Mouse (Mus musculus): ENCODE data around the gene Srgap1.

Srgap1 gene

DNA sequence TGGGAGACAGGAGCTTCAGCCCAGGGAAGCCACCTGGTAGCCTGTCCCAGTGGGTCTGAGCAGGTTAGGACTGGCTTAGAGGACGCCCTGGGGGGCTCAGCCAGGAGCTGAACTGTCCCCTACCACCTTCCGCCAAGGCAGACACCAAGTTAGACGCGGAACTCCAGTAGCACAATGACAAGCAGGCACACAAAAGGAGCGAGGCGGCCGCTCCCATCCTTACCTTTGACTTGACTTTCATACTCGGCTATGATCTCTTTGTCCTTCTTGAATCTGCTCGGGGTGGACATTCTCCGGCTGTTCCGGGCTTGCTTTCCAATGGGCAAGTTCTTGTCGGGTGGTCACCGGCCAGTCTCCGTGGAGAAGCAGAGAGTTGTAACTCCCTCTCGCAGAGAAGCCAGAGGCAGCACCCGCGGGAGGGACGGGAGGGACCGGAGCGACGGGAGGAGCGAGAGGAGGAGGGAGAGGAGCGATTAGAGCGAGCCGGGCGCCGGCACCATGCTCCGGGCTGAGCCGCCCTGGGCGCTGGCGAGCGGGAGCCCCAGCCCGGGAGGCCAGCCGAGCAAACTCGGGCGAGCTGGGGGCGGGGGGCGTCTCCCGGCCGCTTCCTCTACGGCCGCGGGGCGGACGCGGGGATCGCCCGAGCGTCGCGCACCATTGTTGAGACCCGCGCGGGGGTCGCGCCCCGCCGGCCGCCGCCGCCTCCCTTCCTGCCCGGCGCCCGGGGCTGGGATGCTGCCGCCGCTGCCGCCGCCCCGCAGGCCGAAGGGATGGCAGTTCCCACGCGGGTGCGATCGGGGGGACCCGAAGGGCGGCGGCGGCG is at the start of gene Srgap1:
Gene Srgap1, minus strand, starts transcription at position 412 of the 823 bp plus-strand sequence.
- peak; percentile 28 for DNase-seq (ENCODE audit: low spot score)

DNA sequence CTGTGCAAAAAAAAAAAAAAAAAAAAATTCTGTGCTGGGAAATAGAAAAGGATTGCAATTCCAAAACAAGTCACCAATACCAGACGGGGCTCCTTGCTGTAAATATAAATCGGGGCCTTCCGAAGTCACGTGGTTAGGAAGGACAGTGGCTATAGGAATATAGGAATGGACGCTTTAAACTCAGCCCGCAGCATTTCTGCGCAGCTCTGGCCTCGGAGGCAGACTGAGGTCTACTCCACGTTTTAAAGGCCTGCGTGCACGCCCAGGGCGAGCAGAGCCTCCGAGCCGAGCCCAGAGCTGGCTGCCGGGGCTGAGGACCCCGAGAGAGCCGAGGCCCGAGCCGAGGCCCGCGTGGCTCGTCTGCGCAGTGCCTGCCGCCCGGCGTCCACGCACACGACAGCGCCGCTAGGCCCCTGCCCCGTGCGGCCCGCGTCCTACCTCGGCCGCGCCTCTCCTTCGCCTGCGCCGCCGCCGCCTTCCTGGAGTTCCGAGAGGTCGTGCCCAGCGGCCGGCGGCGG is 49.4 kb upstream of the Srgap1 start:
- peak; percentile 80 for DNase-seq (ENCODE audit: low spot score)

DNA sequence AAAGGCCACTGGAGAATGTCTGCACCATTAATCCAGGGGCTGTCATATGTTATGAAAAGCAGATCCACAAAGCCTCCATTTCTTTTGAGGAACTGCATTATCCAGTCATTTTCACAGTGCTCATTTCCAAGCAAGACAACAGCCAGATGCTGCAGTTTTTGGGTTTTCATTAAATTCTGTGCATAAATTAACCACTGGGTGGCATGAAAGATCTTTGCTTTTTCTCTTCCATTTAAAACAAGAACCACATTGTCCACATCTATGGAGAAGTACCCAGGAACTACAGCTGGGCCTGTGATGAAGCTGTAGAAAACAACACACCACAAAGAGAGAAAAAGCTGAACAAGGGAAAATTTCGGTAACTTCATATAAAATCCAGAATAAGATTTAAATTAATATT is 43.4 kb upstream of the Srgap1 start:
- DNase-seq (ENCODE audit: low spot score): peak; percentile 57

DNA sequence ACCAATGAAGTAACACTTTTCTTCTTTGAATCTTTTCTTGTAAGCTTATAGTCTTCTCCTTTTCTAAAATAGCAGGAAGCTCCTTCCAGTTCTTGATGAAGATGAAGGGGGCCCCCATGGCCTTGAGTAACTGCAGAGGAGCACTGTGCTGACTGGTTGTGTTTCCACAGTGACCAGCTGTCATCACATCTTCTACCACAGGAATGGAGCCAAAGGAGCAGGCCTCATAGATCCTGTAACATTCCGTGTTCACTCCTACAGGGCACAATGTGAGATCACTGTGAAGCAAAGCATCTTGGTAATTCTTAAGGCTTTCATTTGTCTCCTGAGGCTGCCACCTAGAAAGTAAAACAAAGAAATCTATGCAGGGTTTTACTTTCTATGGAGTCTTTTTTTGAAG is 34.2 kb upstream of the Srgap1 start:
- DNase-seq (ENCODE audit: low spot score): no peak

DNA sequence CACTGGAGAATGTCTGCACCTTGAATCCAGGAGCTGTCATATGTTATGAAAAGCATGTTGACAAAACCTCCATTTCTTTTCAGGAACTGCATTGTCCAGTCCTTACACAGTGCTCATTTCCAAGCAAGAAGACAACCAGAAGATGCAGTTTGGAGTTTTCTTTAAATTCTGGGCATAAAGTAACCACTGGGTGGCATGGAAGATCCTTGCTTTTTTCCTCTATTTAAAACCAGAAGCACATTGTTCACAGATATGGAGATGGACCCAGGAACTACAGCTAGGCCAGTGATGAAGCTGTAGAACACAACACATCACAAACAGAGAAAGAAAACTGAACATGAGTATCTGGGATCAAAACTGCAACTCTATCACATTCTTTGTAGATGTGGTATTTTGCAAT is 22.0 kb upstream of the Srgap1 start:
- DNase-seq (ENCODE audit: low spot score): no peak

DNA sequence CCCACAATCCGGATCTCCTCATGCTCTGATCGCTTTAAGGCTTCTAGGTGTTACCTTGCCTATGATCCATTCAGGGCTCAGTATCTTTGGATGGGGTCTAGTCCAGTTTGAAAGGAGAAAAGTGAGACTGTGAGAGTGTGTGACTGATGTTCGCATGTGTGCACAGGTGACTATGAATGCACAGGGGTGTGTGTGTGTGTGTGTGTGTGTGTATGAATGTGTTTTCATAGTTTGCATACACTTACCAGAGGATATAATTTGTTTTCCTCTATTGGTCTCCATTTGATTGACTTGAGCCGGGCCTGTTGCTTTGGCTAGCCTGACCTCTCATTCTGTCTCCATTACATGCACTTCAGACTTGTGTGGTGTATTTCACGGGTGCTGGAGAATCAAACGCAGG is 8.7 kb upstream of the Srgap1 start:
- no peak for DNase-seq (ENCODE audit: low spot score)

DNA sequence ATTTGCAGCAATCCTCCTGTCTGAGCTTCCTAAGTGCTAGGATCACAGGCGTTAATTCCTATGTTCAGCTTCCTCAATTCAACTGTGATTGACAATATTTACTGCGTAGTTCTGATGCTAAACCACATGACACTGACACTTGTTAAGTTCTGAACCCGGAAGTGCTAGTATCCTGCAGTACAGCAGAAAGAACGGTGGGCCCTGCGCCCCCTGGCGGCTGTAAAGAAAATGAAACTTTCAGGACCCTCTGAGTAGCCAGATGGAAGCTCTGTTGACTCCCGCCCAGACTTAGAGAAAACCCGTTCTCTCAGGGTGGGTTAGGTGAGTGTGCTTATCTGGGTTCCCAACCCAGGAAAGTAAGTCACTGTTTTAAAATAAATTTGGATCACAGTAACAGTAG is 7.4 kb upstream of the Srgap1 start:
- peak; percentile 40 for DNase-seq (ENCODE audit: low spot score)

DNA sequence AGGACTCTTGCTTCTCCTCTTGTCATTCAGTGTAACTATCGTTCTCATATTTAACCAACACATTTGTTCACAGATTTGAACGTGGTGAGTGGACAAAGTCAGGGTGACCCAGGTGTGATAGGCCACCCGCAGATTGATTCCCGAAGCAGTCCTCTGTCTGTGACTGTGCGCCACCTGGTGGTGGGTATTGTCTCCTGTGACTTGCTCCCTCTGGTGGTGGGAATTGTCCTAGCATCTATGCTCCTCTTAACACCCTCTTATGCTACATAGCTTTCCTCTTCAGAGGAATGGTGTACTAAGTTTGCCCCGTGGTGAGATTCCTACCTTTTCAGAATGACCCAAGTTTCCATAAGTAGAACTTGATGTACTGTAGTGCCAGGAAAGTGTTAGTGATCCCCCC is 4.7 kb upstream of the Srgap1 start:
- DNase-seq (ENCODE audit: low spot score): peak; percentile 87

DNA sequence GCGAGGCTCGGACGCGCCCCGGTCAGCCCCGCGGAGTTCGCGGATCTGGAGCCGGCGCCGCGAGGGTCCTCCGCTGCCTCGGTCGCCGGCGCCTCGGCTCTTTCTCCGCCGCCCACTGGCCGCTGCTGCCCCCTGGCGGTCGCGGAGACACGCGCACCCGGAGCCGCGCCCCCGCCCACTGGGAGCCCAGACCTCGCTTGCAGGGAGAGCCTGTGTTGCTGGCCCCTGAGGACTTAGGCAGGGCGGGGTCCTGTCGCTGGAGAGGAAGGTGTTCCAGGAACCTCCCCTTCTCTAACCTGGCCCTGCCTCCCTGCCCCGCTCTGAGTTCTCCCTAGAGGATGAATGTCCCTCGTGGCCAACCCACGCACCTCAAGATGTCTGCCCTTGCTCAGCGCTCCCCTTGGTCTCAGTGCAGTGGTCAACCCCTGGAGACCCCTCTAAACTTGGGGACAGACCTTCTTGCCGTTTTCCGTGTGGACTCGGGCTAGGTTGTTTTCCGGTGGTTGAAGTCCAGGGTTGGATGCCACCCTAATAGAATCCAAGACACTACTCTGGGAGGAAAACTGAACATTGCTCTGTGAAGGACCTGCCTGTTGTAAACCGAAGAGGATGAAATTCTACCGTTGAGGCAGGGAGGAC is 731 bp upstream of the Srgap1 start:
- DNase-seq (ENCODE audit: low spot score): peak; percentile 54

DNA sequence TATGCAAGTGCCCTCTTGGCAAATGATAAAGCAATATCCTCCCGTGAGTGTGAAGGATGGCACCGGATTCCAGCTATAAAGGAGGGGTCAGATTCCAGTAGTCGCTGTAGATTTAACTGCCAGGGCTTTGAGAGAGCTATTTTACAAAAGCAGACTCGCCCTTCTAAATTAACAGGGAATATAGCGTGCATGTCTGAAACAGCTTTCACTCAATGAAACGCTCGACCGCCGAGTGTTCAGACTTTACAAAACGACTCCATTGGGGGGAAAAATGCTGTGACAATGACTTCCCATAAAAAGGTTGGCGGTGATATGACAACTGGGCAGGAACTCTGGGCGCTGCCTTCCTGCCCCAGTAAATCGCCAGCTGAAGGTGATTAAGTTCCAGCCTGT is 608 bp downstream of the Srgap1 start:
- no peak for DNase-seq (ENCODE audit: low spot score)

DNA sequence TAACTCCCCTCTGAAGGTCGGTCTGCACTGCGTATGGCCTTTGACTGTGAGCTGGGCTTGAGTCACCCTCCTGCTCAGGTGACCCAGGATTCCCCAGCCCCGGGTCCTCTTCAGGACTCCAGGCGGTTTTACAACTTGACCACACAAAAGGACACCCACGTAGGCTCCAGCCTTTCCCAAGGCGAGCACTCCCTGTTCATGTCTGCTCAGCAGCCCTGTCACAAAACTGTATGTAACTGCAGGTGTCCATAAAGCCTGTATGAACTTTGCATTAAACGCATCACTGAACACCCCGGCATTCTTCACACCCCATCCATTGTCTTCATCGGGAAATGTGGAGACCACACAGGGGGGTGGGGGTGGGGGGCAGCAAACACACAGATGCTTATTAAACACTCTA is 1.2 kb downstream of the Srgap1 start:
- no peak for DNase-seq (ENCODE audit: low spot score)

DNA sequence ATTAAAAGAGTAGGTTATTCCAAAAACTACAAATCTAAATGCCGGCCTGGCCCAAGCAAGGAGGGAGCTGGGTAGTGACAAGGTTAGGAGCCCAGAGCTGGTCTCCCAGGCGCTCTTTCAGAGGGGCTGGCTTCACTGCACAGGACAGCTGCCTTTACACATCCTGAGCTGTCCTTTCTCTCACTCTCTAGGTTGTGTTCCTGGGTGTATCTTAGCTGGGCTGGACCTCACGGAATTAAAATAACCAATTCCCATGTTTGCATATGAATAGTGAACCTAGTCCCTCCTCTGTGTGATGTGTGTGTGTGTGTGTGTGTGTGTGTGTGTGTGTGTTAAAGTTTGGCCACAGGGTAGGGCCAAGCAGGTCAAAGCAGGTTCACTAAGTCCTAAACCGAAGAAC is 2.2 kb downstream of the Srgap1 start:
- DNase-seq (ENCODE audit: low spot score): no peak

DNA sequence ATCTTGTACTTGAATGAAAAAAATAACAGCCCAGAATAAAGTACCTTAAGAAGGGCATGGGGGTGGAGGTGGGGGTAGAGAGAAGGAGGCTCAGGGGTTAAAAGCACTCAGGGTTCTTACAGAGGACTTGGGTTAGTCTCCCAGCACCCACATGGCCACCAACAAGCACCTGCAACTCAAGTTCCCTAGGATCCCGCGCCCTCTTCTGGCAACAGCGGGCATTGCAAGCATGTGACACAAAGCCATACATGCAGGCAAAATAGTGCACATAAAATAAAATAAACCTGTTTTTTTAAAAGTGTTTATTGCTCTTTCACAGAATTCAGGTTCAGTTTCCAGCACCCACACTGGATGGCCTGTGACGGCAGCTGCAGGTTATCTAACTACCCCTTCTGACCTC is 6.7 kb downstream of the Srgap1 start:
- DNase-seq (ENCODE audit: low spot score): no peak

DNA sequence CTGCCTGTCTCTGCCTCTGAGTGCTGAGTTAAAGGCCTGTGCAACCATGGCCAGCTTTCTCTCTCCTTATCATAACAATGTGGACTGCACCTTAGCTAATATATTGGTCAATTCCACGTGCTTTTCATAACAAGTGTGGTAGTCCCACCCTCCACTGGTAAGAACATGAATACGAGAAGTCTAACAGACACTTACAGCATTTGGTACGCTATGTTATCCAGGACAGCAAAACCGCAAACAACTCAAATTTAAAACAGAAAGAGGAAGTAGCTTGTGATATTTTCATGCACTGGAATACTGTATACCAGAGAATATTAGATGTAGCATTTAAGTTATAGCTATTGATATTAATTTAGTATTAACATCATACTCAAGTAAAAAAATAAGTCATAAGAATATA is 7.5 kb downstream of the Srgap1 start:
- DNase-seq (ENCODE audit: low spot score): no peak

DNA sequence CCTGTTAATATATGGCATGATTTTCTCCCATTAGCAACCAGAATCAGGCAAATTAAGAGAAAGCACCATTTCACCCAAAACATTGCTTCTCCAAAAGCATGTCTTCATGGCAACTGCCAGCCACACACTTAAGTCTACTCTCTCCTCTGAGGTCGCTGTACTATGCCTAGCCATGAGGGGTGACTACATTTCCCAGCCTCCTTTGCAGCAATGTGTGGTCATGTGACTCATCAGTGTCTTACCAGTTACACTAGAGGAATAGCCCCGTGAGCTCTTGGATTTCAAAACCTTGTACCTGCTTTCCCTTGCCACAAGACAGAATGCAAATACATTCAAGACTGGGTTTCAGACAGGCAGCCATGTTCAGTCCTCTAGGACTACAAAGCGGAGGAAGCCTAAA is 8.6 kb downstream of the Srgap1 start:
- no peak for DNase-seq (ENCODE audit: low spot score)

DNA sequence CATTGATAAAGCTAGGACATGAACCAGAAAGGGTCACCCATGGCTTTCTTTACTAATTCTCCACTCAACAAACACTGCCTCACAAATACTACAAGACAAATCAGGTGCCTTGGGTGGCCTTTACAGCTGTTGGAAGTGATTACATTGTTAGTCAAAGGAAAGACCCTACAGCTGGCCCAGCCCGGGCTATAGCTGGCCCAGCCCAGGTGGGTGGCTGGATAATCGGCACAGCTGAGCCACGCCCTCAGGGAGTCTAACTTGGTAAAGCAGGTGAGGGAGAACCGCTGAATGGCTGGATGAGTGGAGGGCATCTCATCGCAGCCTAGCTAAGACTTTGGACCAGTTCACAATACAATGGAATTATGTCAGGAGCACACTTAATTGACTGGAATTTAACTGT is 13.8 kb downstream of the Srgap1 start:
- no peak for DNase-seq (ENCODE audit: low spot score)

DNA sequence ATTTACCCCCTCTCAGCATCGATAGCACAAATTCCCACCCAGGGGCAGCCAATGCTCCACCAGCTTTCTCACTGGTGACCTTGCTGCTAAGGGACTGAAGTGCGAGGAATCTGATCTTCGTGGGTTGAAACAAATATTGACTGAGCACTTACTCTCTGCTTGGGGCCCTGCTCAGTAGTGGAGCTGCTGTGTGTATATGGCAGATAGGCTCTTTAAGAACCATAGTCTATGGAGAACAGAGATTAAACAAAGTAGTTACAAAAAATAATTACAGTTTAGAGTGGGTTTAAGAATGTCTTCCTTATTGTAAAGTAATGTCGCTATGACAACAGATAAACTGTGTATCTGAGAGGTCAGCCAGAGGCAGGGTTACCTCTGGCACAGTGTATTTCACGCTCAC is 16.7 kb downstream of the Srgap1 start:
- DNase-seq (ENCODE audit: low spot score): no peak

DNA sequence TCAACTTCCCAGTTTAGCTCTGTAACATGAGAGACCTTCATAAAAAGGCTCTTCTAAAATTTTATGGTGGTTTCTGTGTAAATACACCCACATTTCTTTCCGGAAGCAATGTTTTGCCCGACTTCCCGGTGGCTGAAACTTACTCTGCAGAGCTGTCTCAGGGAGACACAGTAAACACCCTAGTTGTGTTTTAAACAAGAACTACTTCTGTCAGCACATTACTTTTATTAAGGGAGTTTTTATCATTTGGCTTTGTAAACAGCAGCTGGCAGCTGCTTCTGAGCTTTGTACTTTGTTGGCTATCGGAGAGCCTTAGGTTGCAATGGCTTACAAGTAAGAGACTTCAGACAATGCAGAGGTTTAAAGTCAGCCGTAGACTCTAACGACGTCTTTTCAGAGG is 17.4 kb downstream of the Srgap1 start:
- DNase-seq (ENCODE audit: low spot score): no peak

DNA sequence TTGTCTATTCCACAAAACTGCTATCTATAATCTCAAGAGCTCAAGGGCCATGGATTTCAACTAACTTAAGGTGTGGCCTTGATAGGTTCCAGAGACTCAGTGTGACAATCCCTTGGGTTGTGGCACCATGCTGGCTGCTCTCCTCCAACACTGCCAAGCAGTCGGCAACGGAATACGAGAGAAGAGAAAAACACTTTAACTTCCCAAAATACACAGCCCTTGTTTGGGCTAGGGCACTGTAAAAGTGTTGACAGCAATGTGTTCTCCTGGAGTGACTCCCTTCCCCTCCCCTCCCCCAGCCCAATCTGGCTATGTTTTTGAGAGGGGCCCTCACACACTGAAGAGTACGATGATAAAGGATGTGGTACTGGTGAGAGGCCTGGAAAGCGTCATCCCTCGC is 21.9 kb downstream of the Srgap1 start:
- DNase-seq (ENCODE audit: low spot score): no peak

DNA sequence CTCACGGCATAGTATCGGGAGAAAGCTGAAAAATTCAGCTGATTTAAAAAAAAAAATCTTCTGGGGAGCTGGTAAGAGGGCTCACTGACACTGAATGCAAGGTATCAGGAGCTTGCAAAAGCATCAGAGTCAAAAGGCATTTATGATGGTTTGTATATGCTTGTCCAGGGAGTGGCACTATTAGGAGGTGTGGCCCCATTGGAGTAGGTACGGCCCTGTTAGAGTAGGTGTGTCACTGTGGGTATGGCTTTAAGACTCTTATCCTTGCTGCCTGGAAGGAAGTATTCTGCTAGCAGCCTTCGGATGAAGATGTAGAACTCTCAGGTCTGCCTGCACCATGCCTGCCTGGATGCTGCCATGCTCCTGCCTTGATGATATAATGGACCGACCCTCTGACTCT is 26.2 kb downstream of the Srgap1 start:
- no peak for DNase-seq (ENCODE audit: low spot score)

DNA sequence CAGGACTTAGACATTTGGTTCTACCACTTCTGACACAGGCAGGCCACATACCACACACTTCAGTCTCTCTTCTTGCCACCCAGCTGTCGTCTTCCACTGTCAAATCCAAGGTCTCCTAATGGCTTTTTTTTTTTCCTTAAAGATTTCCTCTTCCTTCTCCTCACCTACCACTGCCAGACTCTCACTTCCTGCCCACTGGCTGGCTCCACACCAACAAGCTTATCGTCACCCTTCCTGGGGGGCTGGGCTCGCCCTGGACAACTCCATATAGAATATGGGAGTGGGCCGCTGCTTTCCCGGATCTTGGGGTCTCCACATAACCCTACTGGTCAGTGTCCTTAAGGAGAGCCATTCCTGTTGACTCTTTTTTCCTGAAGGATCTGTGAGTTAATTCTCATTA is 26.9 kb downstream of the Srgap1 start:
- no peak for DNase-seq (ENCODE audit: low spot score)

DNA sequence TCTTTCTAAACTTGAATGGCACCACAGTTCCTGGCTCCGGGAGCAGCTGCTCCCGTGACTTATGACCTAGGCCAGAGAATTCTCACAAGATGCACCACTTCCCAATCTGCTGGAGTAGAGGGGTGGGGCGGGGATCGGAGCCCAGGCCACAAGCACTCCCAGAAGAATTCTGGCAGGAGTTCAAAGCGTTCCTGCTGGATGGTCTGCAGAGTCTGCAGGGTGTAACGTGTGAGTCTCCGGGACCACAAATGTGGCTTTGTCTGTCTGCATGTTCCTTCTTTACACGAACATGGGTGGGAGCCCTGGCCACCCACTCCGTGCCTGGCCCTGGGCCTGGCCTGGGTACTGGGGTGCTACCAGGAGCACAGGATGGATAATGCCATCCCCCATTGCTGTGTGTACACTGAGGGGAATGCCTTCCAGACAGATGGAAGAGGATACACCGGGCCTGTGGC is 28.5 kb downstream of the Srgap1 start:
- DNase-seq (ENCODE audit: low spot score): peak; percentile 81

DNA sequence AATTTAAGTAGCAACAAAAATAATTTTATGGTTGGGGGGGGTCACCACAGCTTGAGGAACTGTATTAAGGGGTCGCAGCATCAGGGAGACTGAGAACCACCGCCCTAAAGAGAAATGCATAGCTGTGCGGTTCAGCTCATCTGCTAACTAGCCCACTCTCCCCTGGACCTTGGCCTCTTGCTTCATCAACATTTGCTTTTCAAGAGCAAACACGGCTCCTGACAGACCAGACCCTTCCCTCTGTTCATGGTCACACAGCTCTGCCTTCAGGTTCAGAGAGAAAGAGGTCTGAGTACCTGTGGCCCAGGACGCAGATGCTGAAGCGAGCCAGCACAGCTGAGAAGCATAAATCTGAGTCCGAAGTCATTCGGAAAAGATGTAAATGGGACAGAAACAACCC is 29.4 kb downstream of the Srgap1 start:
- DNase-seq (ENCODE audit: low spot score): no peak

DNA sequence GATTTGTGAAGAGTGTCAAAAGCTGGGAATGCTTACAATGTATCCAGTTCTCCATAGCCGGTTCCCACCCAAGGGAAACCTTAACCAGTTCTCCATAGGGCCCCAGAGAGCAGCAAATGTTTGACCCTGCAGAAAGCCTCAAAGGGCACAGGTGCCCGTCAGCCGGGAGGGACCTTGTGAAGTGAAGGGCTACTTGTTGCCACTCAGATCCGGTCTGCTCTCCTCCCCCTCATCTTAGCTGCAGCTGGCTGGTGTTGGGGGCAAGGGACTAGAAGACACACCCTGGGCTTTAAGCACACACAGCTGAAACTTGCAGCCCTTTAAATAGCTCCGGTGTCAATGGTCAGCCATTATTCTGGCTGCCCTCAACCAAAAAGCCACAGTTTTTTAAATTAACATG is 30.1 kb downstream of the Srgap1 start:
- DNase-seq (ENCODE audit: low spot score): no peak
